Mouse (Mus musculus) inflammation-experienced regulatory T-cells, adult 6 months (primary cell): ENCODE results near the gene Ctse. TPM values are rescaled to one million over a fixed set of nuclear protein-coding genes. Genes with fewer than 3 reads are reported as not detected.

ENCODE experiments used
- ATAC-seq: one replicate; pipeline ENCODE4 v1.8.0; 2017
- polyA plus RNA-seq, 3 experiments: library from polyadenylated mRNA; unstranded; fragments of 100-300 nt; shearing (Covaris generic); gene quantifications; one replicate each; pipeline ENCODE4 v1.2.1; 2017

Ctse gene
- polyA plus RNA-seq, 3 experiments from 2014 or later, result 17.6 to 47.6 (median 27.0) TPM

DNA sequence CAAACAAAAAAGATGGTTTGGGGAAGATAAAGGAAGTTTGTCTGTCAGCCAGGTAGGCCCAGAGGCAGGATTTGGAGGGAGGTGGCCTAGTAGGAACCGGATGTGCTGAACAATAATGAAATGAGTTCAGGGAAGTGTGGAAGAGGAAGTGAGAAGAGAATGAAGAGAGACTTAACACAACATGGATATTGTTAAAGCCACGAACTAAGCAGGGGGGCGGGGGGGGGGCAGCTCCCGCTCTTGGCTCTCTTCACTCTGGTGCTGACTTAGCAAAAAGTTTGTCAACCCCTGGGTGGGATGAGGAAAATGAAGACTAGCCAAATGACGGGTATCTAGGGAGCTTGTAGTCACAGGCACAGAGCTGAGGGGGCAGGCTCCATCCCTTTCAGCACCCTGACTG, 62.3 kb downstream of the Ctse start:
- no peak for ATAC-seq

DNA sequence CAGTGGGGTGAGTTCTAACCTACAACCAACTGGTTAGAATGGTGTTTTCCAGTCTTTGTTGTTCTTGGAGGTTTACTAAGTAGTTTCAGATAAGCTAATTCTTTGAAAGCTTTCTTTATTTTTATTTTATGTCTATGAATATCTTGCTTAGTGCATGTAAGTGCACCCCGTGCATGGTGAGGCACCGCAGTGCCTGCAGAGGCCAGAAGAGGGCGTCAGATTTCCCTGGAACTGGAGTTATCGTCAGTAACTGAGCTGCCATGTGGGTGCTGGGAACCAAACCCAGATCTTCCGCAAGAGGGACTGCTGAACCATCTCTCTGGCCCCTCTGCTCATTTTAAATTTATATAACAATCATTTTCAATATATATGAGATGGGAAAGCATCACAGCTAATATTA, 63.3 kb downstream of the Ctse start:
- ATAC-seq, result no peak

DNA sequence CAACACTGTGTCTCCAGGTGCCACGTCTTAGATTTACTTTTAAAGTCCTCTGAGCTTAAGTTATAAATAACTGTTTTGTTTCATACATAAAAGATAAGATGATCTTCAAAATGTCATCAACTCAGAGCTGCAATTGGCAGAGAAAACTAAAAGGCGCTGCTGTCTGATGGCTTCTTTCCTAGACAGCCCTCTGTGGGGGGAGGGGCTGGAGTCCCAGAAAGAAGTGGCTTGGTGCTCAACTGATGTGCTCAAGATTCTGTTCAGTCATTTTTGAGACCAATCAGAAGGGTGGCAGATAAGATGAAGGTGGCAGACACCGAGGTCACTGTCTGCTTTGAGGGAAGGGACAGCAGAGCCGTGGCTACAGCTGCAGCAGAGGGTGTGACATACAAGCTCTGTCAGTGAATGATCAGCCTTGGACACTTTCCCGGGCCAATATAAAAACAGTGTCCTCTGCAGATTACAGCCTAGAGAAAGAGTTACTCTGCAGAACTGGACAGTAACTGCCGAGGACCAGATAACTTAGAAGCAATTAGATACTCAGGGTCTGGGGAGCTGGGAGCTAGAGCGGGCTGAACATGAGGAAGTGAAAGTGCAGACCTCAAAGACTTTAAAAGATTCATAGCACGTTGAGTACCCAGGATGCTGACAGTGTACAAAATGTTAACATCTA, 64.1 kb downstream of the Ctse start:
- ATAC-seq, result no peak

DNA sequence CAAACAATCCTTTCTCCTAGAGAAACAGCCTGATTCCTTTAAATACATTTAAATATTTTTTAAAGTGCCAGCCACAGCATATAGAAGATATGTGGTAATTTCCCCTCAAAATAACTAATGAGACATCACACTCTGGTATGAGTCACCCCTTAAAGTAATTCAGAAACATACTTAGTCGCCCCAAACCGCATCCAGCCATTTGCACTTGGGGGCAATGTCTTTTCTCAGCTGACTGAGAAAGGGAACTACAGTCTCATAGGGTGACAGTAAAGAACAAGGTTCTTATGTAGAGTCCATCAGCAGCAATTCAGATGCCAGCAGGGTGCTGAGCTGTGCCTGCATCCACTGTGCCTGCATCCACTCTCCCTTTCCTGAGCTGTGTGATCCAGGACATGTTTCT, 65.4 kb downstream of the Ctse start:
- ATAC-seq, result no peak

DNA sequence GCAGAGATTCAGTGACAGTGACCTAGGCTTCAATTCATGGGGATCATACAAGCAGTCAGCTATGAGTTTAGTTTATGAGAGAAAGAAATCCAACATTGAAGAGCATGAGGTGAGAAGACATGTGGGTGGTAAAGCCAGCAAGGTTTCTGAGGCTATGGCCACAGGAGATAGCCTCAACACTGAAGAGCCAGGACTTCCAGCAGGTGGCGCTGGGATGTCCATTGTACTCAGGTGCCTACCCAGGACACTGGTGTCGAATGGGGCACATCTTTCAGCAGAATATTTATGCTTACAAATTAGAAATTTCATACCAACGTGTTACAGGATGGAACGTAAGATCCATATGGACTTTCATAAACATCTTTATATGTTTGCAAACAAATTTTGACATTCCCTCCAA, 70.2 kb downstream of the Ctse start:
- no peak for ATAC-seq

DNA sequence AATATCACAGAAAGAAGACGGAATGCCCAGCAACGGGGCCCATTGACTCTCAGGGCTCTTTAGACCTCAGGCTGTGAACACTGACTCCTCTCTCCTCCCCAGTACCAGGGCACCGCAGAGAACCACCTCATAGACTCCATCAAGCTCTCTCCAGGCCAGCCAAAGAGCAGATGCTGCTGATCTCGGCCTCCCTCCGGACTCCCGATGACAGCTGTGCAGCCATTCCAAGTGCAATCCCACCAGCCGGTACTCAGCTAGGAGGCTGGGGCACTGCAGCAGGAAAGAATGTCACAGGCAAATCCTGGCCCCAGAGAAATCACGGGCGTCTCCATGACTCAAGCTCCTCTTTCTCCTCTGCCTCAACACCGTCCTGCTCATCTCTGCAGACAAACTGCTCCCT, 73.4 kb downstream of the Ctse start:
- ATAC-seq, result no peak

DNA sequence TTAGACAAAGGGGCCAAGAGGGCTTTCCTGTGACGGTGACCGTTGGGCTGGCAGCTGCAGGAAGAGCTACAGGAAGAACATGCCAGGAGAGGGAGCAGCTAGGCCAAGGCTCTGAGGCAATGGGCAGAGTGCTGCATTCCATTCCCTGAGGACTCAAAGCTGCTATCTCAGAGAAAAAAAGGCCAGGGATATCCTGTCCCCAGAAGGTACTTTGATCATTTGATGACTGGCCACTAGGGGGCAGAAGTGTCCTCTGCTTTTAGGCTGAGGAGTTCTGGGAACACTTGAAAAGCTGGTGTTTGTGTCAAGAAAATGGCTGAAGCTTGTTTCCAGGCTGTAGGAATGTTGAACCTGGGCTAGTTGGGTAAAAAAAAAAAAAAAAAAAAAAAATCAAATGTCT, 74.3 kb downstream of the Ctse start:
- ATAC-seq, result no peak

DNA sequence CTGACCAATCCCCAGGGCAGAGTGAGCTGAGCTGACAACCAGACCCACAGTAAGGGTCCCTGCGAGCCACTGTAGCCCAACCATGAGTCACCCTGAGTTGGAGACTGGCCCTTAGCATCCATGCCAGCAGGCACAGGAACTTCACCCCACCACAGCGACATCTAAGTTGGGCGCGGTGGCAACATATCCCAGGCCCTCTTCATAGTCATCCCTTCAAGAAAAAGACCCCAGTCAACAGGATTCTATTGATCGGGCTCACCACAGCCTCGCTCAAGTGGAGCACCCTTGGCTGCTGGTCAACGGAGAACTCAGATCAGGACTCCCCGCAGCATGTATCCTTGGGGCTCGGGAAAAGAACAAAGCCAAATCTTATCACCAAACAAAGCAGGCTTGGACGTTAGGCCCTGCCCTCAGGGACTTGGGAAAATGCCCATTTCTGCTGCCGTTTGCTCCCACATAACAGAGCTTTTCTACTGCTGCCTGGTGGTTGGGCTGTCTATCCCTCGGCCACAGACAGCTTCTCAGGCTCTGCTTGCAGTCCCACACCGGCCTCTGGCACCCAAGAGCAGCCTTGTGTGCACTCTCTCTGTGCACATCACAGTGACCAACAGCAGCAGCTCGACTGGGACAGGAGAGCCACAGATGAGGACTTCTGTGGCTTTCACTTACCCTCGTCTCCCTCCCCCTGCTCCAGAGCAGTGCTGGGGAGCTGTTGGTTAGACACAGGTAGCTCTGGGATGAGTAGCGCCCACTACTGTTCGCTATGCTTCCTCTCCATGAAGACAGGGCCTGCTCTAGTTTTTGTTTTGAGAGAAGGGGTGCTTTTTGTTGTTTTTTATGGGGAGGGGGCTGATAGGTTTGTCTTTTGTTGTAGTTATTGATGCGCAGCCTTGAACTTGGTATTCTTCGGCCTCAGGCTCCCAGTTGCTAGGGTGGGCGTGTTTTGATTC, 76.6 kb downstream of the Ctse start:
- ATAC-seq, result no peak

DNA sequence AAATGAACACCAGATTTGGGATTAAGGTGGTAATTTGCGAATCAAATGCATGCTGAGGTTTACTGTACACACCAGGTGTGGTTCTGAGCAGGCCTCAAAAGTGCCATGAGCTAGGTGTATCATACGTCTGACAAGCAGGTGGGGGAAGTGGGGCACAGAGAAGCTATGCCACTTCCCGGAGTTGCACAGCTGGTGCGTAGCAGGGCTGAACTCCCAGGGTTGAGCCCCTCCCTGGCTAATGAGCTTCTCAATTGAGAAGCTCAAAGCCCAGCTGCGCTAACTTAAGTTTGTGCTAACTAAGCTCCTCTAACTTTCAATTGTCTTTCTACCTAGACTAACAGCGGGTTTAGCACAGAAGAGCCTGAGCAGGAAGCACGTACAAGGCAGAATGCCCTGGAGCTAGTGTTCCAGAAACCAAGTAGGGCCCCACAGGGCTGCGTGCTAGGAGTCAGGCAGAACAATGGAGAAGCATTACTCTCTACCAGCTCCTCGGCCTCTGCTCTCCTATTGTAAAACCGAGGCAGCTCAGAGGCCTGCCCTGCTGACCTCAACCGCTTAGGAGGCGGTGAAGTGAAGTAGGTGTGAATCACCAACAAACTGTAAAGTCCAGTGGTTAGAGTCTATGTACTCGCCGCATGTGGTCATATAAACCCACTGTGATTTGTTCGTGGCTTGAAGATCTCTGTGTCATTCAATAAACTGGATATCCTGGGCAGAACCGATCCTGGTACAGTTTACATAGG, 81.0 kb downstream of the Ctse start:
- no peak for ATAC-seq

DNA sequence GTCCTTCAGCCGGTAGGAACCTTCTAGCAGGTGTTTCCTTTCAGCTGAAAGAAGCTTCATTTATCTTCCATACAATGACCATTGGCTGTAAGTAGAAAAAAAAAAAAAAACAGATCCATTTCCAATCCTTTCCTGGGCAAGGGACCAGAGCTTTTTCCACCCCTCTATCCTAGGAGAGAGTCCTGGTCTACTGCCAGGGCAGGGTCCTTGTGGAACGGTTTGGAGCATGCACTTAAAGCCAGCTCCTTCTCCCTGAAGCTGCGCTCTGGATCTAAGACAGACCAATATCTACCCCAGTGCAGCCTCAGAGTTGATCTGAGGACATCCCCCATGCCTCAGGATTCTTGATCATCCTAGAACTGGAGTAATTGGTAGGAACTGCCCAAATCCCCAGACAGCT, 83.9 kb downstream of the Ctse start:
- no peak for ATAC-seq

DNA sequence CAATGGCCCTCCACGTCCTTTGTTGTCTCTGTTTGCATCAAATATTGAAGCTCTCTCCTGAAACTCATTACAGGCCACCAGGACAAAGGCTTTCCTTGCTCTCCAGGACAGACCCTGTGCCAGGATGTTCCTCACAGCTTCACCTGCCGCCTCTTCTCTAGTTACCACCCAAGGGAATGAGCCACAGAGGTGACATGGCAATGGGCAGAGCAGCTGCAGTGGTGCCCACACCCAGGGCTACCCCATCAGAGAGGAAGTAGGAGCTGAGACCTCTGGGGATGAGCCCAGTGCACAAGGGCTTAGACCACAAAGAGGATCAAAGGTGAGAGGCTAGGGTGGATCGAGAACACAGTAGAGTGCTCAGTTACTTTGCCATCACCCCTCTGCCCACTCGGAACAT, 85.4 kb downstream of the Ctse start:
- no peak for ATAC-seq

Other genes with a start within 250 kb of the Ctse start
- 10 to 100 TPM; 27.3 to 33.0 (median 30.0) TPM for gene Srgap2, start 111.0 kb upstream of the Ctse start, polyA plus RNA-seq
- 1 to 10 TPM in 1 of 3 experiments, under 1 TPM in 2; 0.59 to 1.4 (median 0.66) TPM for gene Fam72a, start 110.4 kb upstream of the Ctse start, polyA plus RNA-seq
- gene Avpr1b, start 39.1 kb upstream of the Ctse start, polyA plus RNA-seq, result not detected
- gene Rab7b, start 50.4 kb downstream of the Ctse start, polyA plus RNA-seq, result under 1 TPM in 2 of 3 experiments, not detected in 1; 0.15 to 0.46 TPM
- not detected for gene Slc26a9, start 105.7 kb downstream of the Ctse start, polyA plus RNA-seq
- gene Pm20d1, start 159.1 kb downstream of the Ctse start, polyA plus RNA-seq, result under 1 TPM; 0.08 to 0.11 (median 0.08) TPM
- 10 to 100 TPM; 14.0 to 24.6 (median 17.6) TPM for gene Slc41a1, start 189.2 kb downstream of the Ctse start, polyA plus RNA-seq
- gene Rab29, start 228.9 kb downstream of the Ctse start, polyA plus RNA-seq, result 10 to 100 TPM; 36.3 to 55.1 (median 42.5) TPM